Comparison of ENCODE assay signal across 13 mouse cellular contexts in genomic region chr19:4261038-4261698, GRCm38 (mm10). TPM values are rescaled to one million over a fixed set of nuclear protein-coding genes. Genes with fewer than 3 reads are reported as not detected.
DNase-seq lines count a peak whose midpoint lies in the region; ATAC-seq and TF ChIP-seq lines count a peak whose summit lies in the region.
"Had no signal": no experiment of that assay in that cellular context is flagged by ENCODE, and none has a peak within 500 bp of the region (broad histone marks: within the 10 kb centered on the region; RNA-seq: fewer than 3 reads in every experiment).

No protein-coding gene starts in this region.

- no peaks in the 10 kb centered on the region for H3K27me3 ChIP-seq in kidney, adult 2 months (replicated peaks; ENCODE audit: control insufficient read depth, insufficient read depth, low read length)
- H3K27me3 ChIP-seq in midbrain, postnatal 0 days (ENCODE audit: insufficient read depth, low read length) = no peaks in the 10 kb centered on the region
- H3K27me3 ChIP-seq in hindbrain, embryonic 16.5 days (replicated peaks; ENCODE audit: control insufficient read depth, insufficient read depth, low read length) = no peaks in the 10 kb centered on the region
- H3K27me3 ChIP-seq: forebrain, embryonic 12.5 days had no signal

- no peak for DNase-seq in kidney, adult 2 months
- no peak for DNase-seq in kidney, adult 9 months
- DNase-seq in B cell, adult 2 months = peak; percentile 49 to 55
- no peak for DNase-seq in midbrain, postnatal 0 days (ENCODE audit: low spot score)
- no peak for DNase-seq in adrenal gland, postnatal 36 days
- DNase-seq in adrenal gland, postnatal 4 days (ENCODE audit: low spot score in 2 of 2) = no peak
- DNase-seq: cerebellum, adult 18-20 months; lung, postnatal 36 days had no signal

- no peaks in the 10 kb centered on the region for H3K9me3 ChIP-seq in midbrain, postnatal 0 days (ENCODE audit: low read length)
- no peaks in the 10 kb centered on the region for H3K9me3 ChIP-seq in hindbrain, embryonic 16.5 days (ENCODE audit: control insufficient read depth, low read length)
- H3K9me3 ChIP-seq: forebrain, embryonic 12.5 days had no signal

- H3K36me3 ChIP-seq in kidney, adult 2 months (ENCODE audit: control insufficient read depth, insufficient read depth, low read length) = no peaks in the 10 kb centered on the region; the same call in 1 of the 2 replicates
- H3K36me3 ChIP-seq in midbrain, postnatal 0 days (ENCODE audit: insufficient read depth, low read length) = no peaks in the 10 kb centered on the region
- H3K36me3 ChIP-seq in hindbrain, embryonic 16.5 days (ENCODE audit: control insufficient read depth, insufficient read depth, low read length) = no peaks in the 10 kb centered on the region
- H3K36me3 ChIP-seq: forebrain, embryonic 12.5 days had no signal

- no peak for TF ChIP-seq POLR2A in kidney, adult 2 months (IDR thresholded peaks at IDR 0.05; ENCODE audit: low read depth, low read length)

- H3K4me1 ChIP-seq in kidney, adult 2 months (ENCODE audit: control insufficient read depth, insufficient read depth, low read length) = no peaks in the 10 kb centered on the region; the same call in 1 of the 2 replicates
- H3K4me1 ChIP-seq in midbrain, postnatal 0 days (ENCODE audit: insufficient read depth, low read length) = 0 out of 2 replicates have a peak, but pooled peaks cover 3% of the 10 kb centered on the region
- peaks cover 5% of the 10 kb centered on the region for H3K4me1 ChIP-seq in hindbrain, embryonic 16.5 days (ENCODE audit: control insufficient read depth, insufficient read depth, low read depth, low read length)

- H3K9ac ChIP-seq in midbrain, postnatal 0 days (replicated peaks; ENCODE audit: low read length, poor library complexity, severe bottlenecking) = no peak overlapping the region
- no peak overlapping the region for H3K9ac ChIP-seq in hindbrain, embryonic 16.5 days (ENCODE audit: low read depth, low read length)
- H3K9ac ChIP-seq: forebrain, embryonic 12.5 days had no signal

- no peak overlapping the region for H3K4me3 ChIP-seq in kidney, adult 2 months (ENCODE audit: insufficient read depth, low read depth, low read length)
- H3K4me3 ChIP-seq in midbrain, postnatal 0 days (ENCODE audit: low read depth, low read length) = no peak overlapping the region
- H3K4me3 ChIP-seq in hindbrain, embryonic 16.5 days (ENCODE audit: low read length) = no peak overlapping the region
- H3K4me3 ChIP-seq: forebrain, embryonic 12.5 days had no signal

- no peak overlapping the region for H3K4me2 ChIP-seq in midbrain, postnatal 0 days (ENCODE audit: low read depth, low read length, poor library complexity, severe bottlenecking)
- H3K4me2 ChIP-seq in hindbrain, embryonic 16.5 days (ENCODE audit: low read length) = no peak overlapping the region
- H3K4me2 ChIP-seq: forebrain, embryonic 12.5 days had no signal

- 64% methylated on average over 8 of the region's 8 CpGs for WGBS in kidney, adult 2 months
- 57% methylated on average over 8 of the region's 8 CpGs for WGBS in midbrain, postnatal 0 days
- WGBS in hindbrain, embryonic 16.5 days = 55% methylated on average over 8 of the region's 8 CpGs

- no peak overlapping the region for H3K27ac ChIP-seq in kidney, adult 2 months (ENCODE audit: insufficient read depth, low read depth, low read length)
- no peak overlapping the region for H3K27ac ChIP-seq in midbrain, postnatal 0 days (ENCODE audit: low read depth, low read length)
- no peak overlapping the region for H3K27ac ChIP-seq in hindbrain, embryonic 16.5 days (ENCODE audit: low read depth, low read length)
- H3K27ac ChIP-seq: forebrain, embryonic 12.5 days had no signal

- 0 out of 2 replicates have a peak, but pooled peaks have one; percentile 19 for TF ChIP-seq CTCF in kidney, adult 2 months (conservative IDR thresholded peaks at IDR 0.05; ENCODE audit: insufficient read depth, insufficient read length, low read depth, low read length)
- TF ChIP-seq CTCF in midbrain, postnatal 0 days (IDR thresholded peaks at IDR 0.05) = peak; percentile 47

- peak; percentile 37 for ATAC-seq in activated CD4-positive, CD25-positive, alpha-beta regulatory T cell, adult 4 months
- ATAC-seq in midbrain, postnatal 0 days (ENCODE audit: low FRiP score) = no peak
- no peak for ATAC-seq in hindbrain, embryonic 16.5 days

RNA-seq across cellular contexts. Expression of gene Ssh3, which starts 7.8 kb away (rescaled TPM):
- polyA plus RNA-seq in kidney, adult 2 months (2012; rRNA removed) = 39.0 and 61.4 TPM in 2 replicates
- polyA plus RNA-seq in activated CD4-positive, CD25-positive, alpha-beta regulatory T cell, adult 4 months (2017; shearing (Covaris generic)) = 10 to 100 TPM in 1 of 2 experiments, 1 to 10 TPM in 1; 8.8 to 11.4 TPM
- 40.6 and 67.7 TPM in 2 replicates for total RNA-seq in midbrain, postnatal 0 days (2014; rRNA removed)
- polyA plus RNA-seq in midbrain, postnatal 0 days (2015; fragmentation: Nextera tagmentation; extraction: Ambion mirVana) = 18.6 and 20.7 TPM in 2 replicates
- total RNA-seq in adrenal gland, postnatal 36 days (2021) = 10 to 100 TPM; 28.1 to 30.1 TPM
- polyA plus RNA-seq in hindbrain, embryonic 16.5 days (2015; fragmentation: Nextera tagmentation; extraction: Ambion mirVana) = 19.9 and 21.2 TPM in 2 replicates
- total RNA-seq in adrenal gland, postnatal 4 days (2021) = 10 to 100 TPM; 37.6 to 40.9 TPM

RNA-seq across cellular contexts. Expression of gene Ankrd13d, which starts 21.8 kb away (rescaled TPM):
- 4.2 and 5.1 TPM in 2 replicates for polyA plus RNA-seq in kidney, adult 2 months (2012; rRNA removed)
- polyA plus RNA-seq in activated CD4-positive, CD25-positive, alpha-beta regulatory T cell, adult 4 months (2017; shearing (Covaris generic)) = 1 to 10 TPM; 1.5 to 2.1 TPM
- 92.2 and 106 TPM in 2 replicates for total RNA-seq in midbrain, postnatal 0 days (2014; rRNA removed)
- polyA plus RNA-seq in midbrain, postnatal 0 days (2015; fragmentation: Nextera tagmentation; extraction: Ambion mirVana) = 79.1 and 84.8 TPM in 2 replicates
- 1 to 10 TPM; 2.4 to 2.8 TPM for total RNA-seq in adrenal gland, postnatal 36 days (2021)
- 69.0 and 85.3 TPM in 2 replicates for polyA plus RNA-seq in hindbrain, embryonic 16.5 days (2015; fragmentation: Nextera tagmentation; extraction: Ambion mirVana)
- 1 to 10 TPM; 8.2 to 8.8 TPM for total RNA-seq in adrenal gland, postnatal 4 days (2021)

RNA-seq across cellular contexts. Expression of gene Pold4, which starts 29.5 kb away (rescaled TPM):
- polyA plus RNA-seq in kidney, adult 2 months (2012; rRNA removed) = 96.1 and 99.8 TPM in 2 replicates
- polyA plus RNA-seq in activated CD4-positive, CD25-positive, alpha-beta regulatory T cell, adult 4 months (2017; shearing (Covaris generic)) = 100 to 1,000 TPM; 117 to 151 TPM
- total RNA-seq in midbrain, postnatal 0 days (2014; rRNA removed) = 20.9 and 37.7 TPM in 2 replicates
- polyA plus RNA-seq in midbrain, postnatal 0 days (2015; fragmentation: Nextera tagmentation; extraction: Ambion mirVana) = 20.8 and 26.8 TPM in 2 replicates
- total RNA-seq in adrenal gland, postnatal 36 days (2021) = 10 to 100 TPM; 50.2 to 54.4 TPM
- polyA plus RNA-seq in hindbrain, embryonic 16.5 days (2015; fragmentation: Nextera tagmentation; extraction: Ambion mirVana) = 21.3 and 24.0 TPM in 2 replicates
- 10 to 100 TPM; 32.7 to 34.3 TPM for total RNA-seq in adrenal gland, postnatal 4 days (2021)

RNA-seq across cellular contexts. Expression of gene Grk2, which starts 44.9 kb away (rescaled TPM):
- 56.7 and 60.3 TPM in 2 replicates for polyA plus RNA-seq in kidney, adult 2 months (2012; rRNA removed)
- 100 to 1,000 TPM in 1 of 2 experiments, 10 to 100 TPM in 1; 83.4 to 101 TPM for polyA plus RNA-seq in activated CD4-positive, CD25-positive, alpha-beta regulatory T cell, adult 4 months (2017; shearing (Covaris generic))
- total RNA-seq in midbrain, postnatal 0 days (2014; rRNA removed) = 152 and 257 TPM in 2 replicates
- 27.0 and 29.6 TPM in 2 replicates for polyA plus RNA-seq in midbrain, postnatal 0 days (2015; fragmentation: Nextera tagmentation; extraction: Ambion mirVana)
- total RNA-seq in adrenal gland, postnatal 36 days (2021) = 10 to 100 TPM; 48.1 to 53.1 TPM
- polyA plus RNA-seq in hindbrain, embryonic 16.5 days (2015; fragmentation: Nextera tagmentation; extraction: Ambion mirVana) = 27.3 and 28.3 TPM in 2 replicates
- total RNA-seq in adrenal gland, postnatal 4 days (2021) = 10 to 100 TPM; 54.6 to 57.8 TPM

RNA-seq across cellular contexts. Expression of gene AC109138.7, which starts 47.0 kb away (rescaled TPM):
- 3.4 TPM in 1 of 2 replicates, not detected in the other for polyA plus RNA-seq in kidney, adult 2 months (2012; rRNA removed)
- not detected for polyA plus RNA-seq in activated CD4-positive, CD25-positive, alpha-beta regulatory T cell, adult 4 months (2017; shearing (Covaris generic))
- not detected in 2 replicates for total RNA-seq in midbrain, postnatal 0 days (2014; rRNA removed)
- not detected in 2 replicates for polyA plus RNA-seq in midbrain, postnatal 0 days (2015; fragmentation: Nextera tagmentation; extraction: Ambion mirVana)
- total RNA-seq in adrenal gland, postnatal 36 days (2021) = not detected
- polyA plus RNA-seq in hindbrain, embryonic 16.5 days (2015; fragmentation: Nextera tagmentation; extraction: Ambion mirVana) = not detected in 2 replicates
- total RNA-seq in adrenal gland, postnatal 4 days (2021) = not detected
- total RNA-seq: left cerebral cortex, adult 18-20 months had no signal
- polyA plus RNA-seq: forebrain, embryonic 12.5 days; heart, embryonic 16.5 days had no signal

Comparison
In these comparisons a context has a peak if more than half of its experiments do, and no peak if none do; other contexts are left out.
1. DNase-seq: peak in B cell, adult 2 months (2 of 2); none in kidney, adult 2 months (single experiment), kidney, adult 9 months (single experiment), midbrain, postnatal 0 days (single experiment), adrenal gland, postnatal 36 days (0 of 2) and adrenal gland, postnatal 4 days (0 of 2).
2. RNA of gene Ankrd13d, which starts 21.8 kb away (polyA plus RNA-seq): 69.0 to 85.3 TPM in hindbrain, embryonic 16.5 days and 79.1 to 84.8 TPM in midbrain, postnatal 0 days; 4.2 to 5.1 TPM in kidney, adult 2 months and 1.5 to 2.1 TPM in activated CD4-positive, CD25-positive, alpha-beta regulatory T cell, adult 4 months; every median in the first group is over 10 times any median in the second.